ENCODE assay signal across 11 mouse cellular contexts in genomic region chr3:115692384-115692783, GRCm38 (mm10). TPM values are rescaled to one million over a fixed set of nuclear protein-coding genes. Genes with fewer than 3 reads are reported as not detected.
DNase-seq lines count a peak whose midpoint lies in the region; ATAC-seq and TF ChIP-seq lines count a peak whose summit lies in the region.
"Had no signal": no experiment of that assay in that cellular context is flagged by ENCODE, and none has a peak within 500 bp of the region (broad histone marks: within the 10 kb centered on the region; RNA-seq: fewer than 3 reads in every experiment).

No protein-coding gene starts in this region.

- TF ChIP-seq POLR2A in MEL (IDR thresholded peaks at IDR 0.05; ENCODE audit: control insufficient read depth in 1 of 2, insufficient read depth in 1 of 2, low read depth in 1 of 2, low read length in 2 of 2, poor library complexity in 1 of 2): no peak

- ATAC-seq in liver, postnatal 0 days: no peak
- peak; percentile 36 for ATAC-seq in inflammation-experienced regulatory T-cells, adult 6 months
- ATAC-seq in megakaryocyte-erythroid progenitor cell, adult 5-6 weeks (replicated peaks; ENCODE audit: low FRiP score, low TSS enrichment, poor library complexity, severe bottlenecking): no peak

- H3K27ac ChIP-seq in liver, postnatal 0 days (ENCODE audit: low read depth): no peak overlapping the region
- H3K27ac ChIP-seq in MEL (ENCODE audit: control insufficient read depth, low read depth, low read length): no peak overlapping the region

- DNase-seq in liver (peak; percentile 10), MEL (ENCODE audit: low read depth, low spot score) (peak; percentile 56)
- DNase-seq in liver, postnatal 0 days: no peak
- peak; percentile 52 for DNase-seq in naive thymus-derived CD4-positive, alpha-beta T cell, adult 2 months (ENCODE audit: low read depth)
- DNase-seq in gastrocnemius, postnatal 25 days: no peak
- DNase-seq: cerebellum, postnatal 36 days; heart, postnatal 10 days; kidney, postnatal 25 days; spleen, adult 18-20 months had no signal

- TF ChIP-seq EP300 in liver, postnatal 0 days (IDR thresholded peaks at IDR 0.05; ENCODE audit: low read depth): no peak
- TF ChIP-seq EP300 in MEL (IDR thresholded peaks at IDR 0.05; ENCODE audit: low read depth in 1 of 2, low read length in 2 of 2): peak in 1 of 2 experiments; percentile 29; a peak in 1 of 4 replicates

- no peaks in the 10 kb centered on the region for H3K9me3 ChIP-seq in liver, postnatal 0 days (ENCODE audit: low read length)
- no peaks in the 10 kb centered on the region for H3K9me3 ChIP-seq in MEL (replicated peaks; ENCODE audit: insufficient read depth, low read length)

- peaks cover 14% of the 10 kb centered on the region; the same call in 1 of the 2 replicates for H3K4me1 ChIP-seq in liver, postnatal 0 days (ENCODE audit: insufficient read depth)
- peaks cover 23 to 44% of the 10 kb centered on the region in 2 experiments for H3K4me1 ChIP-seq in MEL (ENCODE audit: control insufficient read depth in 1 of 2, insufficient read depth in 2 of 2, low read length in 2 of 2)

- no peak overlapping the region for H3K9ac ChIP-seq in liver, postnatal 0 days (replicated peaks)
- H3K9ac ChIP-seq in MEL (ENCODE audit: control insufficient read depth, low read depth, low read length, poor library complexity, severe bottlenecking): no peak overlapping the region

- no peaks in the 10 kb centered on the region for H3K79me2 ChIP-seq in MEL (ENCODE audit: control insufficient read depth, insufficient read depth, low read length, poor library complexity)

- 58% methylated on average over 5 of the region's 5 CpGs for WGBS in liver, postnatal 0 days (ENCODE audit: insufficient replicate concordance)

- H3K4me3 ChIP-seq in liver, postnatal 0 days (ENCODE audit: low read depth, low read length): no peak overlapping the region
- H3K4me3 ChIP-seq in MEL (ENCODE audit: control insufficient read depth in 1 of 2, insufficient read depth in 1 of 2, low read depth in 2 of 2, low read length in 2 of 2): no peak overlapping the region

- no peak overlapping the region for H3K4me2 ChIP-seq in liver, postnatal 0 days (ENCODE audit: low read depth, low read length)

- no peak for TF ChIP-seq CTCF in liver, postnatal 0 days (IDR thresholded peaks at IDR 0.05; ENCODE audit: low read depth)
- TF ChIP-seq CTCF in MEL (IDR thresholded peaks at IDR 0.05 in 2 of 3, conservative IDR thresholded peaks at IDR 0.05 in 1 of 3; ENCODE audit: control insufficient read depth in 1 of 3, insufficient read depth in 1 of 3, low read depth in 2 of 3, low read length in 3 of 3, poor library complexity in 1 of 3, severe bottlenecking in 1 of 3): no peak

- H3K27me3 ChIP-seq in liver, postnatal 0 days (ENCODE audit: insufficient read depth, low read length): no peaks in the 10 kb centered on the region
- no peaks in the 10 kb centered on the region for H3K27me3 ChIP-seq in MEL (ENCODE audit: control insufficient read depth in 1 of 2, insufficient read depth in 2 of 2, low read length in 2 of 2)

- no peak for TF ChIP-seq RAD21 in MEL (IDR thresholded peaks at IDR 0.05; ENCODE audit: low read depth, low read length)

- no peaks in the 10 kb centered on the region for H3K36me3 ChIP-seq in liver, postnatal 0 days (replicated peaks; ENCODE audit: insufficient read depth, low read length)
- peaks cover 0 to 41% of the 10 kb centered on the region in 2 experiments; a peak in 2 of 4 replicates for H3K36me3 ChIP-seq in MEL (ENCODE audit: control insufficient read depth in 1 of 2, insufficient read depth in 2 of 2, low read length in 2 of 2)

TF ChIP-seq in MEL, 35 proteins besides CTCF, POLR2A, EP300 and RAD21:
- TF ChIP-seq ETS1 (IDR thresholded peaks at IDR 0.05; ENCODE audit: low read depth, low read length): peak; percentile 16; the same call in 1 of the 2 replicates
- TF ChIP-seq TAL1 (IDR thresholded peaks at IDR 0.05; ENCODE audit: low read length): no peak
- TF ChIP-seq RCOR1 (IDR thresholded peaks at IDR 0.05; ENCODE audit: low read depth, low read length): peak; percentile 26; the same call in 1 of the 2 replicates

RNA-seq across cellular contexts. Expression of gene S1pr1, which starts 22.5 kb away (rescaled TPM):
- polyA plus RNA-seq in liver, postnatal 0 days (2015; fragmentation: Nextera tagmentation; extraction: Ambion mirVana): 10.3 and 11.1 TPM in 2 replicates
- 0.08 and 0.10 TPM in 2 replicates for total RNA-seq in MEL (2012; rRNA removed)
- polyA plus RNA-seq in MEL (2012; ENCODE audit: insufficient read depth in 1 of 2, insufficient read length in 2 of 2, low read depth in 1 of 2, low replicate concordance in 2 of 2, missing spikeins in 1 of 2): under 1 TPM in 1 of 2 experiments, not detected in 1; 0.13 TPM
- 100 to 1,000 TPM; 148 to 162 (median 162) TPM for polyA plus RNA-seq in inflammation-experienced regulatory T-cells, adult 6 months (2017; shearing (Covaris generic))
- total RNA-seq in megakaryocyte-erythroid progenitor cell, adult 5-6 weeks (2014; fragmentation: Nextera tagmentation): 9.0 and 13.1 TPM in 2 replicates
- total RNA-seq in megakaryocyte-erythroid progenitor cell, adult 5-6 weeks (2017): 6.4 and 7.1 TPM in 2 replicates
- 10 to 100 TPM; 17.0 to 18.8 TPM for total RNA-seq in gastrocnemius, postnatal 25 days (2021)

Comparison
In these comparisons a context has a peak if more than half of its experiments do, and no peak if none do; other contexts are left out.
1. DNase-seq: peak in liver (single experiment), MEL (single experiment) and naive thymus-derived CD4-positive, alpha-beta T cell, adult 2 months (single experiment); none in liver, postnatal 0 days (single experiment) and gastrocnemius, postnatal 25 days (single experiment).